ENCODE assay signal across 26 mouse cellular contexts in genomic region chr5:134913352-134913751, GRCm38 (mm10). TPM values are rescaled to one million over a fixed set of nuclear protein-coding genes. Genes with fewer than 3 reads are reported as not detected.
A peak's percentile ranks its signal among the peaks of the same experiment; 100 is the strongest.
DNase-seq lines count a peak whose midpoint lies in the region; ATAC-seq and TF ChIP-seq lines count a peak whose summit lies in the region.
"Had no signal": no experiment of that assay in that cellular context is flagged by ENCODE, and none has a peak within 500 bp of the region (broad histone marks: within the 10 kb centered on the region; RNA-seq: fewer than 3 reads in every experiment).

No protein-coding gene starts in this region.

- peak overlapping the region; percentile 32 for H3K4me2 ChIP-seq in heart, embryonic 11.5 days
- peak overlapping the region; percentile 79 for H3K4me2 ChIP-seq in liver, embryonic 15.5 days
- no peak overlapping the region for H3K4me2 ChIP-seq in midbrain, embryonic 14.5 days (ENCODE audit: low read length)
- H3K4me2 ChIP-seq in hindbrain, postnatal 0 days (ENCODE audit: low read depth, low read length), result no peak overlapping the region
- H3K4me2 ChIP-seq: forebrain, embryonic 15.5 days had no signal

- TF ChIP-seq POLR2A in testis, adult 2 months (IDR thresholded peaks at IDR 0.05; ENCODE audit: control insufficient read depth, low read depth, low read length), result no peak

- peak overlapping the region; percentile 83 for H3K27ac ChIP-seq in heart, embryonic 11.5 days (ENCODE audit: low read depth, low read length)
- H3K27ac ChIP-seq in testis, adult 2 months (ENCODE audit: control insufficient read depth, insufficient read depth, low read depth, low read length), result no peak overlapping the region
- H3K27ac ChIP-seq in liver, embryonic 15.5 days (replicated peaks), result peak overlapping the region; percentile 98
- no peak overlapping the region for H3K27ac ChIP-seq in midbrain, embryonic 14.5 days (replicated peaks; ENCODE audit: low read depth, low read length)
- no peak overlapping the region for H3K27ac ChIP-seq in hindbrain, postnatal 0 days
- H3K27ac ChIP-seq: forebrain, embryonic 15.5 days; layer of hippocampus, adult 2 months had no signal

- peak overlapping the region; percentile 58; the same call in 1 of the 2 replicates for H3K9ac ChIP-seq in heart, embryonic 11.5 days (ENCODE audit: low read depth, low read length)
- peak overlapping the region; percentile 84 for H3K9ac ChIP-seq in liver, embryonic 15.5 days
- no peak overlapping the region for H3K9ac ChIP-seq in midbrain, embryonic 14.5 days (replicated peaks; ENCODE audit: low read length)
- H3K9ac ChIP-seq in hindbrain, postnatal 0 days (replicated peaks; ENCODE audit: low read length), result no peak overlapping the region
- H3K9ac ChIP-seq: forebrain, embryonic 15.5 days had no signal

- WGBS in heart, embryonic 11.5 days (ENCODE audit: insufficient replicate concordance), result 75% methylated on average over 3 of the region's 3 CpGs
- 20% methylated on average over 3 of the region's 3 CpGs for WGBS in liver, embryonic 15.5 days (ENCODE audit: insufficient replicate concordance)
- WGBS in midbrain, embryonic 14.5 days, result 69% methylated on average over 3 of the region's 3 CpGs
- WGBS in hindbrain, postnatal 0 days, result 77% methylated on average over 3 of the region's 3 CpGs

- intact Hi-C loops in heart, postnatal 14 days (cut with DNase I), result no loop called here

- no peaks in the 10 kb centered on the region; the same call in 1 of the 2 replicates for H3K9me3 ChIP-seq in heart, embryonic 11.5 days (replicated peaks; ENCODE audit: control insufficient read depth, low read length)
- no peaks in the 10 kb centered on the region for H3K9me3 ChIP-seq in liver, embryonic 15.5 days (replicated peaks)
- H3K9me3 ChIP-seq in midbrain, embryonic 14.5 days (ENCODE audit: control insufficient read depth, low read length), result no peaks in the 10 kb centered on the region
- H3K9me3 ChIP-seq in hindbrain, postnatal 0 days (ENCODE audit: low read length), result no peaks in the 10 kb centered on the region
- H3K9me3 ChIP-seq: forebrain, embryonic 15.5 days had no signal

- no peak for TF ChIP-seq CTCF in testis, adult 2 months (IDR thresholded peaks at IDR 0.05; ENCODE audit: control insufficient read depth, insufficient read depth, insufficient replicate concordance, low read depth, low read length)
- TF ChIP-seq CTCF in hindbrain, postnatal 0 days (IDR thresholded peaks at IDR 0.05; ENCODE audit: low read depth), result no peak

- H3K4me3 ChIP-seq in heart, embryonic 11.5 days (ENCODE audit: low read depth, low read length), result peak overlapping the region; percentile 30; the same call in 1 of the 2 replicates
- H3K4me3 ChIP-seq in testis, adult 2 months (ENCODE audit: control insufficient read depth, low read depth, low read length), result peak overlapping the region; percentile 56
- H3K4me3 ChIP-seq in liver, embryonic 15.5 days (replicated peaks), result peak overlapping the region; percentile 76
- H3K4me3 ChIP-seq in midbrain, embryonic 14.5 days (replicated peaks; ENCODE audit: low read depth, low read length), result no peak overlapping the region
- no peak overlapping the region for H3K4me3 ChIP-seq in hindbrain, postnatal 0 days (ENCODE audit: low read length)
- H3K4me3 ChIP-seq: forebrain, embryonic 15.5 days; layer of hippocampus, adult 2 months had no signal

- H3K27me3 ChIP-seq in heart, embryonic 11.5 days (ENCODE audit: control insufficient read depth, insufficient read depth, low read length), result no peaks in the 10 kb centered on the region
- no peaks in the 10 kb centered on the region for H3K27me3 ChIP-seq in testis, adult 2 months (ENCODE audit: control insufficient read depth, insufficient read depth, low read length)
- H3K27me3 ChIP-seq in liver, embryonic 15.5 days, result no peaks in the 10 kb centered on the region
- H3K27me3 ChIP-seq in midbrain, embryonic 14.5 days (ENCODE audit: control insufficient read depth, insufficient read depth, low read length), result no peaks in the 10 kb centered on the region
- H3K27me3 ChIP-seq in hindbrain, postnatal 0 days (ENCODE audit: insufficient read depth, low read length), result no peaks in the 10 kb centered on the region
- H3K27me3 ChIP-seq: forebrain, embryonic 15.5 days had no signal

- no peak for ATAC-seq in heart, embryonic 11.5 days (replicated peaks; ENCODE audit: insufficient number of reproducible peaks, low FRiP score, low TSS enrichment)
- ATAC-seq in liver, embryonic 15.5 days (ENCODE audit: insufficient read depth), result peak; percentile 51
- no peak for ATAC-seq in midbrain, embryonic 14.5 days (ENCODE audit: low FRiP score, low TSS enrichment)
- ATAC-seq in hindbrain, postnatal 0 days, result no peak
- ATAC-seq: forebrain, embryonic 15.5 days; midbrain, embryonic 16.5 days had no signal

- H3K36me3 ChIP-seq in heart, embryonic 11.5 days (ENCODE audit: control insufficient read depth, insufficient read depth, low read length), result no peaks in the 10 kb centered on the region
- no peaks in the 10 kb centered on the region for H3K36me3 ChIP-seq in testis, adult 2 months (ENCODE audit: control insufficient read depth, insufficient read depth, low read length)
- H3K36me3 ChIP-seq in liver, embryonic 15.5 days (replicated peaks), result peaks cover 13% of the 10 kb centered on the region
- H3K36me3 ChIP-seq in midbrain, embryonic 14.5 days (ENCODE audit: control insufficient read depth, insufficient read depth, low read length), result no peaks in the 10 kb centered on the region
- H3K36me3 ChIP-seq in hindbrain, postnatal 0 days (ENCODE audit: insufficient read depth, low read length), result no peaks in the 10 kb centered on the region
- H3K36me3 ChIP-seq: forebrain, embryonic 15.5 days had no signal

- no peaks in the 10 kb centered on the region for H3K4me1 ChIP-seq in heart, embryonic 11.5 days (ENCODE audit: control insufficient read depth, insufficient read depth, low read length)
- peaks cover 2% of the 10 kb centered on the region; the same call in 1 of the 2 replicates for H3K4me1 ChIP-seq in testis, adult 2 months (ENCODE audit: control insufficient read depth, insufficient read depth, low read length)
- H3K4me1 ChIP-seq in liver, embryonic 15.5 days (replicated peaks), result peaks cover 61% of the 10 kb centered on the region
- H3K4me1 ChIP-seq in midbrain, embryonic 14.5 days (ENCODE audit: control insufficient read depth, insufficient read depth, low read length), result no peaks in the 10 kb centered on the region
- no peaks in the 10 kb centered on the region for H3K4me1 ChIP-seq in hindbrain, postnatal 0 days (ENCODE audit: insufficient read depth, low read length)
- H3K4me1 ChIP-seq: forebrain, embryonic 15.5 days had no signal

- DNase-seq in heart, postnatal 14 days, result no peak
- no peak for DNase-seq in testis, postnatal 10 days (ENCODE audit: low spot score)
- no peak for DNase-seq in retina, postnatal 1 day
- DNase-seq in midbrain, embryonic 14.5 days, result no peak
- no peak for DNase-seq in hindbrain, postnatal 0 days (ENCODE audit: low spot score)
- DNase-seq: adrenal gland, postnatal 25 days; cerebellum, adult 18-20 months; cerebellum, postnatal 36 days; gastrocnemius, postnatal 36 days; kidney, adult 2 months; kidney, postnatal 10 days; layer of hippocampus, postnatal 36 days; lung, postnatal 10 days; right cerebral cortex, postnatal 4 days; thymus, adult 2 months had no signal

RNA-seq across cellular contexts. Expression of gene Cldn13, which starts 2.0 kb away (rescaled TPM):
- 15.0 and 17.1 TPM in 2 replicates for polyA plus RNA-seq in heart, embryonic 11.5 days (2014; fragmentation: Nextera tagmentation; extraction: Ambion mirVana)
- total RNA-seq in heart, postnatal 14 days (2021), result not detected
- polyA plus RNA-seq in testis, adult 2 months (2012; rRNA removed), result 11.2 and 12.2 TPM in 2 replicates
- 278 and 316 TPM in 2 replicates for polyA plus RNA-seq in liver, embryonic 15.5 days (2015; fragmentation: Nextera tagmentation; extraction: Ambion mirVana)
- polyA plus RNA-seq in midbrain, embryonic 14.5 days (2014; fragmentation: Nextera tagmentation; extraction: Ambion mirVana), result not detected in 2 replicates
- total RNA-seq in hindbrain, postnatal 0 days (2014; rRNA removed), result not detected in 2 replicates
- polyA plus RNA-seq in hindbrain, postnatal 0 days (2015; fragmentation: Nextera tagmentation; extraction: Ambion mirVana), result not detected in 2 replicates
- total RNA-seq: adrenal gland, postnatal 25 days; gastrocnemius, postnatal 36 days; layer of hippocampus, adult 2 months; layer of hippocampus, postnatal 36 days; left cerebral cortex, postnatal 36 days; liver, adult 2 months had no signal
- polyA plus RNA-seq: forebrain, embryonic 15.5 days; kidney, adult 2 months; liver, adult 2 months; midbrain, embryonic 16.5 days had no signal

RNA-seq across cellular contexts. Expression of gene Tmem270, which starts 6.8 kb away (rescaled TPM):
- not detected in 2 replicates for polyA plus RNA-seq in heart, embryonic 11.5 days (2014; fragmentation: Nextera tagmentation; extraction: Ambion mirVana)
- total RNA-seq in heart, postnatal 14 days (2021), result not detected
- polyA plus RNA-seq in testis, adult 2 months (2012; rRNA removed), result 293 and 298 TPM in 2 replicates
- polyA plus RNA-seq in liver, embryonic 15.5 days (2015; fragmentation: Nextera tagmentation; extraction: Ambion mirVana), result 0.13 TPM in 1 of 2 replicates, not detected in the other
- not detected in 2 replicates for polyA plus RNA-seq in midbrain, embryonic 14.5 days (2014; fragmentation: Nextera tagmentation; extraction: Ambion mirVana)
- not detected in 2 replicates for total RNA-seq in hindbrain, postnatal 0 days (2014; rRNA removed)
- not detected in 2 replicates for polyA plus RNA-seq in hindbrain, postnatal 0 days (2015; fragmentation: Nextera tagmentation; extraction: Ambion mirVana)
- total RNA-seq: adrenal gland, postnatal 25 days; gastrocnemius, postnatal 36 days; layer of hippocampus, adult 2 months; layer of hippocampus, postnatal 36 days; left cerebral cortex, postnatal 36 days; liver, adult 2 months; megakaryocyte, adult 5-6 weeks had no signal
- polyA plus RNA-seq: forebrain, embryonic 15.5 days; heart, embryonic 14.5 days; hindbrain, embryonic 11.5 days; liver, adult 2 months; midbrain, embryonic 16.5 days; thymus, adult 2 months had no signal

RNA-seq across cellular contexts. Expression of gene Mettl27, which starts 18.8 kb away (rescaled TPM):
- polyA plus RNA-seq in heart, embryonic 11.5 days (2014; fragmentation: Nextera tagmentation; extraction: Ambion mirVana), result 10.3 and 11.1 TPM in 2 replicates
- total RNA-seq in heart, postnatal 14 days (2021), result 1 to 10 TPM; 5.7 to 5.9 TPM
- 6.3 and 6.9 TPM in 2 replicates for polyA plus RNA-seq in testis, adult 2 months (2012; rRNA removed)
- polyA plus RNA-seq in liver, embryonic 15.5 days (2015; fragmentation: Nextera tagmentation; extraction: Ambion mirVana), result 17.2 and 21.3 TPM in 2 replicates
- polyA plus RNA-seq in midbrain, embryonic 14.5 days (2014; fragmentation: Nextera tagmentation; extraction: Ambion mirVana), result 6.0 and 6.3 TPM in 2 replicates
- 8.1 and 10.9 TPM in 2 replicates for total RNA-seq in hindbrain, postnatal 0 days (2014; rRNA removed)
- 8.5 and 11.0 TPM in 2 replicates for polyA plus RNA-seq in hindbrain, postnatal 0 days (2015; fragmentation: Nextera tagmentation; extraction: Ambion mirVana)

RNA-seq across cellular contexts. Expression of gene Cldn4, which starts 33.4 kb away (rescaled TPM):
- polyA plus RNA-seq in heart, embryonic 11.5 days (2014; fragmentation: Nextera tagmentation; extraction: Ambion mirVana), result 1.4 and 1.7 TPM in 2 replicates
- under 1 TPM; 0.14 to 0.59 TPM for total RNA-seq in heart, postnatal 14 days (2021)
- polyA plus RNA-seq in testis, adult 2 months (2012; rRNA removed), result 0.21 and 4.0 TPM in 2 replicates
- polyA plus RNA-seq in liver, embryonic 15.5 days (2015; fragmentation: Nextera tagmentation; extraction: Ambion mirVana), result 0.18 and 0.38 TPM in 2 replicates
- not detected in 2 replicates for polyA plus RNA-seq in midbrain, embryonic 14.5 days (2014; fragmentation: Nextera tagmentation; extraction: Ambion mirVana)
- total RNA-seq in hindbrain, postnatal 0 days (2014; rRNA removed), result not detected in 2 replicates
- not detected in 2 replicates for polyA plus RNA-seq in hindbrain, postnatal 0 days (2015; fragmentation: Nextera tagmentation; extraction: Ambion mirVana)
- total RNA-seq: adrenal gland, postnatal 25 days; gastrocnemius, postnatal 36 days; layer of hippocampus, adult 2 months; layer of hippocampus, postnatal 36 days; left cerebral cortex, postnatal 36 days; megakaryocyte, adult 5-6 weeks had no signal
- polyA plus RNA-seq: forebrain, embryonic 15.5 days; midbrain, embryonic 16.5 days had no signal

Comparison
In these comparisons a context has a peak if more than half of its experiments do, and no peak if none do; other contexts are left out.
1. H3K27ac ChIP-seq: peak in heart, embryonic 11.5 days (single experiment) and liver, embryonic 15.5 days (single experiment); none in testis, adult 2 months (single experiment), midbrain, embryonic 14.5 days (single experiment) and hindbrain, postnatal 0 days (single experiment).
2. H3K4me2 ChIP-seq: peak in heart, embryonic 11.5 days (single experiment) and liver, embryonic 15.5 days (single experiment); none in midbrain, embryonic 14.5 days (single experiment) and hindbrain, postnatal 0 days (single experiment).
3. H3K4me3 ChIP-seq: peak in heart, embryonic 11.5 days (single experiment), testis, adult 2 months (single experiment) and liver, embryonic 15.5 days (single experiment); none in midbrain, embryonic 14.5 days (single experiment) and hindbrain, postnatal 0 days (single experiment).
4. H3K9ac ChIP-seq: peak in heart, embryonic 11.5 days (single experiment) and liver, embryonic 15.5 days (single experiment); none in midbrain, embryonic 14.5 days (single experiment) and hindbrain, postnatal 0 days (single experiment).
5. RNA of gene Cldn13, which starts 2.0 kb away (polyA plus RNA-seq): 278 to 316 TPM in liver, embryonic 15.5 days; 15.0 to 17.1 TPM in heart, embryonic 11.5 days, 11.2 to 12.2 TPM in testis, adult 2 months, not detected in midbrain, embryonic 14.5 days and not detected in hindbrain, postnatal 0 days; every median in the first group is over 10 times any median in the second.
6. RNA of gene Tmem270, which starts 6.8 kb away (polyA plus RNA-seq): 293 to 298 TPM in testis, adult 2 months; not detected in heart, embryonic 11.5 days, 0.13 TPM in liver, embryonic 15.5 days, not detected in midbrain, embryonic 14.5 days and not detected in hindbrain, postnatal 0 days; every median in the first group is over 100 times any median in the second.